Mouse (Mus musculus): ENCODE data around the gene Dclk2.

GRCm38 (mm10) chr3:86784930-86785329 is 135.7 kb downstream of the Dclk2 start:
- TF ChIP-seq CTCF (IDR thresholded peaks at IDR 0.05; ENCODE audit: low read depth) (no peak), EP300 (IDR thresholded peaks at IDR 0.05; ENCODE audit: low read depth) (no peak)

Measured in heart, postnatal 0 days (tissue).